Mouse (Mus musculus): ENCODE data around the gene Btn1a1. TPM values are rescaled to one million over a fixed set of nuclear protein-coding genes. Genes with fewer than 3 reads are reported as not detected.
A peak's percentile ranks its signal among the peaks of the same experiment; 100 is the strongest.

The Btn1a1 gene
- polyA plus RNA-seq (2012; rRNA removed) = 0.04 and 0.06 TPM in 2 replicates

GRCm38 (mm10) chr13:23465600-23466109 lies at the start of gene Btn1a1:
Btn1a1 (minus strand) TSS chr13:23465901.
- no peak for TF ChIP-seq CTCF (IDR thresholded peaks at IDR 0.05; ENCODE audit: extremely low read depth, insufficient read depth, low read length)
- no peak for TF ChIP-seq POLR2A (IDR thresholded peaks at IDR 0.05; ENCODE audit: extremely low read depth, insufficient read depth, low read length)
- Histone ChIP-seq H3K4me1 (ENCODE audit: control insufficient read depth, insufficient read depth, low read length) (no peaks in the 10 kb centered on the region; the same call in 1 of the 2 replicates), H3K4me3 (ENCODE audit: insufficient read depth, low read length) (peak within 1 kb of the TSS; percentile 68), H3K27ac (ENCODE audit: insufficient read depth, low read length) (no peak within 1 kb of the TSS)

GRCm38 (mm10) chr13:23515281-23515680 lies 49.6 kb upstream of the Btn1a1 start:
- TF ChIP-seq POLR2A (IDR thresholded peaks at IDR 0.05; ENCODE audit: extremely low read depth, insufficient read depth, low read length) (no peak), CTCF (IDR thresholded peaks at IDR 0.05; ENCODE audit: extremely low read depth, insufficient read depth, low read length) (no peak)

DNA sequence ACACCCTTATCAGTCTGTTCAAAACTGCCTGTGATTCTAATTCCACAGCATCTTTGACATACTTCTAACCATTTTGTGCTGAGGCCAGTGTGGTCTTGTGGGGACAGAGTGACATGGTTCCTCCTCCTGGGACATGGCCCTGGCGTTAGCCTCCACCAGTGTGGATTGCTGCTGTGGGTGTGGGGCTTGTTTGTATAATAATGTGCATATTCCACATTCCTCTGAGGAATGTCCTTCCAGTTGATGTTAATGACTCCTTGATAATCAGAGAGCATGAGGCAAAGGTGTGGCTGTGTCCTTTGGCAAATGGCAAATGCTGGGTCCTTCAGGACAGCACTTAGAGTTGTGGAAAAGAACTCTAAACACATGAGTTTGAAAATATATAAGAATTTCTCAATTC lies 47.8 kb upstream of the Btn1a1 start:
- Histone ChIP-seq H3K4me1 (ENCODE audit: control insufficient read depth, insufficient read depth, low read length) (no peaks in the 10 kb centered on the region), H3K4me3 (ENCODE audit: insufficient read depth, low read length) (no peak overlapping the region), H3K27ac (ENCODE audit: insufficient read depth, low read length) (no peak overlapping the region)
- TF ChIP-seq POLR2A (IDR thresholded peaks at IDR 0.05; ENCODE audit: extremely low read depth, insufficient read depth, low read length) (no peak), CTCF (IDR thresholded peaks at IDR 0.05; ENCODE audit: extremely low read depth, insufficient read depth, low read length) (no peak)

More at GRCm38 (mm10) chr13:23515281-23515680, 49.6 kb upstream of the Btn1a1 start:
- Histone ChIP-seq H3K27ac (ENCODE audit: insufficient read depth, low read length) (no peak overlapping the region), H3K4me1 (ENCODE audit: control insufficient read depth, insufficient read depth, low read length) (no peaks in the 10 kb centered on the region), H3K4me3 (ENCODE audit: insufficient read depth, low read length) (no peak overlapping the region)

- no peak overlapping the region for H3K4me3 ChIP-seq (ENCODE audit: insufficient read depth, low read length)
- no peak overlapping the region for H3K27ac ChIP-seq (ENCODE audit: insufficient read depth, low read length)
- no peak for TF ChIP-seq POLR2A (IDR thresholded peaks at IDR 0.05; ENCODE audit: extremely low read depth, insufficient read depth, low read length)
- TF ChIP-seq CTCF (IDR thresholded peaks at IDR 0.05; ENCODE audit: extremely low read depth, insufficient read depth, low read length) = no peak
- H3K4me1 ChIP-seq (ENCODE audit: control insufficient read depth, insufficient read depth, low read length) = no peaks in the 10 kb centered on the region
Measured at GRCm38 (mm10) chr13:23510127-23510526, 44.4 kb upstream of the Btn1a1 start.

GRCm38 (mm10) chr13:23506819-23507515 lies 41.3 kb upstream of the Btn1a1 start:
- Histone ChIP-seq H3K27ac (ENCODE audit: insufficient read depth, low read length) (no peak overlapping the region), H3K4me3 (ENCODE audit: insufficient read depth, low read length) (no peak overlapping the region), H3K4me1 (ENCODE audit: control insufficient read depth, insufficient read depth, low read length) (no peaks in the 10 kb centered on the region)
- no peak for TF ChIP-seq CTCF (IDR thresholded peaks at IDR 0.05; ENCODE audit: extremely low read depth, insufficient read depth, low read length)
- no peak for TF ChIP-seq POLR2A (IDR thresholded peaks at IDR 0.05; ENCODE audit: extremely low read depth, insufficient read depth, low read length)

DNA sequence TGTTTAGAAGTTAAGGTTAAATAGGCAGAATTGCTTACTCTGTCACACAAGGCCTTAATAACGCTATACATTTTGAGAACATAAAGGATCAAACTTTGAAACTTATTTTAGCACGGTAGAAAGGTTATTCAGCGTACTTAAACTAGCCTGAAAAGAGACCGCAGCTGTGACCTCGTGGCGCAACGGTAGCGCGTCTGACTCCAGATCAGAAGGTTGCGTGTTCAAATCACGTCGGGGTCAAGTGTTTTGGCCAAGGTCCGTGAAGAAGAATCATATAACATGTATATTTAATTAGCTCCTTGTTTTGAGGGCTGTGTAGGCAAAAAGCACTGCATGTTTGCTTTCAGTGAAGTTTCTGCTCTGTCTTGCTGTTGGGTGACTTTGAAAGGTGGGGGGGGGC lies 40.6 kb upstream of the Btn1a1 start:
- no peak overlapping the region for H3K4me3 ChIP-seq (ENCODE audit: insufficient read depth, low read length)
- no peaks in the 10 kb centered on the region for H3K4me1 ChIP-seq (ENCODE audit: control insufficient read depth, insufficient read depth, low read length)
- H3K27ac ChIP-seq (ENCODE audit: insufficient read depth, low read length) = no peak overlapping the region
- TF ChIP-seq CTCF (IDR thresholded peaks at IDR 0.05; ENCODE audit: extremely low read depth, insufficient read depth, low read length) (no peak), POLR2A (IDR thresholded peaks at IDR 0.05; ENCODE audit: extremely low read depth, insufficient read depth, low read length) (no peak)

GRCm38 (mm10) chr13:23505662-23506345 lies 40.1 kb upstream of the Btn1a1 start:
- TF ChIP-seq CTCF (IDR thresholded peaks at IDR 0.05; ENCODE audit: extremely low read depth, insufficient read depth, low read length) (no peak), POLR2A (IDR thresholded peaks at IDR 0.05; ENCODE audit: extremely low read depth, insufficient read depth, low read length) (no peak)
- Histone ChIP-seq H3K4me1 (ENCODE audit: control insufficient read depth, insufficient read depth, low read length) (no peaks in the 10 kb centered on the region), H3K4me3 (ENCODE audit: insufficient read depth, low read length) (no peak overlapping the region), H3K27ac (ENCODE audit: insufficient read depth, low read length) (no peak overlapping the region)

DNA sequence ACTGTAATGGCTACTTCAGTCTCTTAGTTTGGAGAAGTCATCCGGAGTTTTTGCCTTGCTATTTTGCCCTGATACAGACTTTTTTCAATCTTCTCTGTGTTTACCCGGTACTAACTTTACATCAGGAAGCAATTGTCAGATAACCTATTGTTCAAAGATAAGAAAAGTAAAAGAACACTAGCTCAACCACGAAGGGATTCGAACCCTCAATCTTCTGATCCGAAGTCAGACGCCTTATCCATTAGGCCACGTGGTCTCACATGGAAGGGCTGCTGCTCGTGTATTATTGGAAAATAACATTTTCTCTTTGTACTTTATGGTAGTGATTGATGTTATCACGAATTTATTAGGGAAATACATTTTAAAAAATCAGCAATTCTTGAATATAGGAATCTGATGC lies 38.1 kb upstream of the Btn1a1 start:
- Histone ChIP-seq H3K4me1 (ENCODE audit: control insufficient read depth, insufficient read depth, low read length) (no peaks in the 10 kb centered on the region), H3K27ac (ENCODE audit: insufficient read depth, low read length) (no peak overlapping the region), H3K4me3 (ENCODE audit: insufficient read depth, low read length) (no peak overlapping the region)
- no peak for TF ChIP-seq POLR2A (IDR thresholded peaks at IDR 0.05; ENCODE audit: extremely low read depth, insufficient read depth, low read length)
- no peak for TF ChIP-seq CTCF (IDR thresholded peaks at IDR 0.05; ENCODE audit: extremely low read depth, insufficient read depth, low read length)

- Histone ChIP-seq H3K4me1 (ENCODE audit: control insufficient read depth, insufficient read depth, low read length) (no peaks in the 10 kb centered on the region), H3K27ac (ENCODE audit: insufficient read depth, low read length) (no peak overlapping the region), H3K4me3 (ENCODE audit: insufficient read depth, low read length) (no peak overlapping the region)
- TF ChIP-seq CTCF (IDR thresholded peaks at IDR 0.05; ENCODE audit: extremely low read depth, insufficient read depth, low read length) = no peak
- no peak for TF ChIP-seq POLR2A (IDR thresholded peaks at IDR 0.05; ENCODE audit: extremely low read depth, insufficient read depth, low read length)
Measured at GRCm38 (mm10) chr13:23502916-23503315, 37.2 kb upstream of the Btn1a1 start.

Measured in cortical plate, adult 2 months (tissue).